In genomic region chr17:73903121-73903520, GRCm38 (mm10) we compare ENCODE assay signal across 13 mouse cellular contexts.
"Had no signal": no experiment of that assay in that cellular context is flagged by ENCODE, and none has a peak within 500 bp of the region (broad histone marks: within the 10 kb centered on the region; RNA-seq: fewer than 3 reads in every experiment).

No protein-coding gene starts in this region.

- H3K27ac ChIP-seq: intestine, embryonic 15.5 days; limb, embryonic 13.5 days; liver, embryonic 12.5 days; midbrain, embryonic 10.5 days; neural tube, embryonic 15.5 days; stomach, postnatal 0 days had no signal

- H3K36me3 ChIP-seq: intestine, embryonic 15.5 days; limb, embryonic 13.5 days; liver, embryonic 12.5 days; midbrain, embryonic 10.5 days; neural tube, embryonic 15.5 days had no signal

- H3K9me3 ChIP-seq: intestine, embryonic 15.5 days; limb, embryonic 13.5 days; liver, embryonic 12.5 days; midbrain, embryonic 10.5 days; neural tube, embryonic 15.5 days had no signal

- DNase-seq: lung, embryonic 14.5 days; lung, postnatal 10 days; lung, postnatal 4 days; midbrain, embryonic 14.5 days; right cerebral cortex, adult 18-20 months; thymus, postnatal 14 days had no signal

- H3K4me1 ChIP-seq: intestine, embryonic 15.5 days; liver, embryonic 12.5 days; midbrain, embryonic 10.5 days had no signal

- H3K4me3 ChIP-seq: intestine, embryonic 15.5 days; limb, embryonic 13.5 days; liver, embryonic 12.5 days; midbrain, embryonic 10.5 days; myocyte; neural tube, embryonic 15.5 days had no signal

- H3K27me3 ChIP-seq: intestine, embryonic 15.5 days; limb, embryonic 13.5 days; liver, embryonic 12.5 days; neural tube, embryonic 15.5 days had no signal
